Mouse (Mus musculus) urinary bladder, postnatal 36 days (tissue): Measurements from ENCODE around the gene Sirt4.

ENCODE experiments used
- DNase-seq, 2 experiments: peaks; one replicate each; pipeline ENCODE4 v3.0.0; 2022; ENCODE audit warnings: low spot score in 2 of 2, mixed read lengths in 1 of 2

The Sirt4 gene

DNA sequence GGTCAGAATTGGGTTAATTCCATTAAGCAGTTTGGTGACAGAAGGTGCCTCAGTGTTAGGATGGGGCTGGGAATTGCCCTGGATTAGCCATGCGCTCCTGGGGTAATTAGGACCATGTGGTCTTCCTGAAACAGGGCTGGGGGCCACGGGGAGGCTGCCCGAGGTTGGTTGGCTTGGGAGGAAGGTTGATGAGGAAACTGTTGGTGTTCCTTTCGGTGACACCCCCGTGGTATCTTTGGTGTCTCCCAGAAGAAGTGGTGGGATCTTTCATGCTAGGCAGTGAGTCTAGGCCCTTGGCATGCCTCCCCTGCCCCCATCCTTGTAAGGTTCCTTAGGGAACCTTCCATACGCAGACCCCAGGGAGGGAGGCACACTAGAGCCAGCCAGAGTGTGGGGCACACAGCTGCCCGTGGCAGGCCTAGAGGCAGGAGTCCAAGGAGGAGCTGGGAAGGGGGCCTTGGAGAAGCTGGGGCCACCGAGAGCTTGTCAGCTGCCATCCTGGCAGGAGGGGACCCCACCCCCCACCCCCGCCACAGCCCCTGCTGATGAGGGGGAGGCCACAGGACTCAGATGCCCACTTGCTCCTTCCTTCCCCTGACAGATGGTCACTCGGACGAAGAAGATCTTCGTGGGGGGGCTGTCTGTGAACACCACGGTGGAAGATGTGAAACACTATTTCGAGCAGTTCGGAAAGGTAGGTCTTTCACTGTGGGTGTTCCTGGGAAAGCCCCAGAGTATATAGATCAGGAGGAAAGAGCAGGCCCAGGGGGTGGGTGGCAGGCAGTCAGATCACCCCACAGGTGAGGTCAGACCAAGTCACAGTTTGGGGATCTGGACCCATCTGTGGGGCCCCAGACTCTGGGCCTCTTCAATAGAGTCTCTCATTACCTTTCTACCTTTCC is 49.4 kb downstream of the Sirt4 start:
- no peak for DNase-seq

DNA sequence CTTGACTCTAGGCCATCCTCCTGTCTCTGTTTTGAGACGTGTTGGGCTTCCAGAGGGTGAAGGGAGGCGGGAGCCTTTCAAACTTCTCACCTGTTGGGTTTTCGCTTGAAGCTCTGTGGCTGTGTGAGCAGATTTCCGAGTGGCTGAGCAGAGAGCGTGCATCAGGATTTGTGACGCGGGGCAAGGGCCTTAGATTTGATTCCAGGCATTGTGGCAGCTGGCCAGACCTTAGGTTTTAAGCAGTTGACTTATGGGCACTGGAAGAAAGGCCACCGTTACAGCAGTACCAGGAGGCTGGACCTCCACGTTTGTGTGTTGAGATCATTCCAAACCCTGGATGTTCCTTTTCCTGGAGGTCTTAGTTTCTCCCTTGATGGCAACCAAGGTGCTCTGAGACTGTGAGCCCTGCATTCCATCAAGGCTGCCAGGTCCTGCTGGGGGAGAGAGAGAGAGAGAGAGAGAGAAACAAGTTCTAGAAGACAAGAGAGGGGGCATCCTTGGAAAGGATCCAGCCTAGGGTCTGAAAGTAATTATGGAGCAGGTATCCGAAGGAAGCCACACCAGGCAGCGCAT is 50.2 kb downstream of the Sirt4 start:
- DNase-seq = no peak

DNA sequence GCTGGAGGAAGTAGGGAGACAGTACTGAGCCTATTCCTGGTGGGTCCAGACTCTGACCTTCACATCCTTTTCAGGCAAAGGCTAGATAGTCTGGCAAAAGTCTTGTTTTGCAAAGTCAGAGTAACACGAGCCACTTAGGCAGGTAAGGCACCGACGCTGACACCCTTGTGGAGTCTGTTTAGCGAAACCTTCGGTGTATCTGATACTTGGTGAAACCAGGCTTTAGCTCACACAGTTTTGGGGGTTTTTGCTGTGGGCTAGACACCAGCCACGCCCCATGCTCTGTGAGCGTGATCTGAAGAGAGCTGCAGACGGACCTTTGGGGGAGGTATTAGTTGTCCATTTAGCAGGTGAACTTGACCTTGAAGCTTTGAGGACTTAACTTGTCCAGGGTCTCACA is 51.3 kb downstream of the Sirt4 start:
- no peak for DNase-seq

DNA sequence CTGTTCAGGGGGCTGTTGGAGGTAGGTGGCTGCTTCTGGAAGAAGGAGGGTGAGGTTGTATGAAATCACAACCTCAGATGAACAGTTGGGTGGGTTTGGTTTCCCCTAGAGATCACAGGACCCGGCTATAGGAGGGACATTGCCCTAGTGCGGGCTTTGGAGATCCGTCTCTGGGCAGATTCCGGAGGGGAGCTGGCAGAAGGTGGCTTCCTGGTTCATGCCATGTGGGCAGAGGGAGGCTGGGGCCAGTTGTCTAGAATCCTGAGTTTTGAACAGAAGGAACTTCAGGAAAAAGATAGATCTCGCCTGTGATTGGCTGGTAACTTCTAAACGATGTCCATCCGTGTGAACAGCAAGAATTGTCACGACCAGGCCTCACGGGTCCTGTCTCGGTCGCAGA is 52.1 kb downstream of the Sirt4 start:
- DNase-seq = no peak

DNA sequence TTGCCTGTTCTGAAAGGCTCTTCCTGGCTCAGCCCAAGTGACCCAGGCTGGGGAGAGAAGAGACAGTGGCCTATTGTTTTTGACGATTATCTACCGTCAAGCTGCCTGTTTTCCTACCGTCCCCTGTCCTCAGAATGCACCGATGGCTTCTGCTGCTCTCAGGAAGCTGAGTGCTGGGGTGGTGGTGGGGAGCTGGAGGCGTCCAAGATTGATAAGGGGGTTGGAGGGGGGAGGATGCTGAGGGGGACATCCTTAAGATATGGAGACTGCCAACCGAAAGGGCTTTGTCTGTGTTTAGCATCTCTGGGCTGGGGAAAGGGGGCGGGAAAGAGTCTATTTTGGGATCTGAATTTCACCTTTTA is 52.6 kb downstream of the Sirt4 start:
- no peak for DNase-seq

DNA sequence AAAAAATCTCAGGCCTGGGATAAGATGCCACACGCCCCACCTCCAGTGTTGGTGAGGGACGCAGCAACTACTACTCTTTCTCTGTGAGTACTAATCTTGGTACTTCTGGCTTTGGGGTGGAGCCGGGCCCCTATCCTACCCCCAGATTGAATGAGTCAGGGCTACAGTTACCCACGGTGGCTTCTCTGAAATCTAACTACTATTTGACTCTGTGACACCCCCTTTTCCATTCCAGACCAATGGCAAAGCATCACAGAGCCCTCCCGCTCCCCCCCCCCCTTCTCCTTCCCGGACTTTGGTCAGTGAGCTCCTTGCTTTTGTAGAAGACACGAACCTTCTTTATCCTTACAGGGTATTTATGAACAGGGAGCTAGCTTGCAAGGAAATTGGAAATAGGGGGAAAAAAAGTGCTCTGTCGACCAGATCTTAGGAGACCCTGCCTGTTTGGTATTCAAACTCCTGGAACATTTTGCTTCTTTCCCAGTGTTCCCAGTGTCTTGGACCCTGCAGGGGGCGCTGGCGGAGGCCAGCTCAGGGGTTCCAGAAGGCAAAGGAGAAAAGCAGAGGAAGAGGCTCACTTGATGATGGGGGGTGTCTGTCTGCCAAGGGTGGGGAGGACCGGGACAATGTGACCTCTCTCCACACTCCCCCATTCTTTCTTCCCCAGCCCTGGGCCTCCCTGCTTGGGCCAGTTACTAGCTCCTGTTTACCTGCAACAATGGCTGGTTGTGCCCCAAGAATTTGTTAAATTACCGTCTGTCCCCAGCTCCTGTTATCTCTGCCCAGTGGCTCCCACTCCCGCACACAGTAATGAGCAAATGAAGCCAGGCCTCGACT is 53.2 kb downstream of the Sirt4 start:
- DNase-seq = no peak

DNA sequence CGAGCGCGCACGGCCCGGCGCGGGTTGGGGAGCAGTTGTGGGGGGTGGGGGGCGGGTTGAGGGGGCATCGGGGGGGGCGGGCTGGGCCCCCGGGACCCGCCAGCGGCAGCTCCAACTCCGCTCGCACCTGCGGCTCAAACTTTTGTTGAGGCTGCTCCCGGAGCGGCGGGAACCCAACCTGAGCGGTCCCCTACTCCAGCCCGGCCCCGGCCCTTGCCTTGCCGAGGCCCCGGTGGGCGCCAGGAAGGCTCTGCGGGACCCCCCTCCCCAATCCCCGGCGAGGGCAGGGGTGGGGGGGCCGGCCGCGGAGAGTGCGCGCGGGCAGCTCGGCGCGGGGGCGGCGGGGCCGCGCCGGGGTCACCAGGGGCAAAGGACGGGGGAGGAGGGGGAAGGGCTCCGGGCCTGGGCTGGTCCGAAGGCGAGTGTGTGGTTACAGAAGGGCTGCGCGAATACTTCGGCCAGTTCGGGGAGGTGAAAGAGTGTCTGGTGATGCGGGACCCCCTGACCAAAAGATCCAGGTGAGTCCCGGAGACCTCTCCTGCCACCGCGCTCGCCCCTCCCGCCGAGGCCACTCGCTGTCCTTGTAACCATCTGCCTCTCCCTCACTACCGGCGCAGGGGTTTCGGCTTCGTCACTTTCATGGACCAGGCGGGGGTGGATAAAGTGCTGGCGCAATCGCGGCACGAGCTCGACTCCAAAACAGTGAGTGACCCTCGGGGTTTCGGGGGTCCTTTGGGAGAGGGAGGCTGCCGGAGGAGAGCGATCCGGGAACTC is 54.2 kb downstream of the Sirt4 start:
- DNase-seq = no peak

DNA sequence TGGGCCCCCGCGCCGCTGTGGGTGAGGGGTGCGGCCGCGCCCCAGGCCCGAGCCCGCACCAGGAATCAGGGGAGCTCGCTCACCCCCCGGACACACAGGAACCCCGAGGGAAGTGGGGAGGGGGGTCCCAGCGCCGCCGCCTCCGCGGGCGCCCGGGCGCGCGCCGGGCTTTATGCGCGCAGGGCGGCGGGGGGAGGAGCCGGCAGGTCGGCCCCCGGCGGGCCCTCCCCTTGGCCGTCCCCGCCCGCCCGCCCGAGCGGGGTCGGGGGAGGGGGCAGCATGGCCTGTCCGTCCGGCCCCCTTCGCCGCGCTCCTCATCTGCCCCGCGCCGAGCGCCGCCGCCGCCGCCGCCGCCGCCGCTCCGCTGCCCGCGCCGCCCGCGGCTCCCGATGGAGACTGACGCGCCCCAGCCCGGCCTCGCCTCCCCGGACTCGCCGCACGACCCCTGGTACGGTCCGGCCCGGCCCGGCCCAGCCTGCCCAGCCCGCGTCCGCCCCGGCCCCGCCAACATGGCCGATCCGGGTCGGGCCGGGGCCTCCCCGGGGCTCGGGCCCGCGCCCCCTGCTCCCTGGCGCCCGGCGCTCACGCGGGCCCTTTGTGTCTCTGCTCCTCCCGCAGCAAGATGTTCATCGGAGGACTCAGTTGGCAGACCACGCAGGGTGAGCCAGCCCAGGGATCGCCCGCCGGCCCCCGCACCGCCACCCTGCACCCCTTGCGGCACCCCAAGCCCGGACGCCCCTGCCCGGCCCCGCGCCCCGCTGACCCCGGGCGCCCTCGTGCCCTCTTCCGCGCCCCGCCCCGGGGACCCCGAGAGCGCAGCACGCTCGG is 55.0 kb downstream of the Sirt4 start, which contains the start of gene Msi1:
Msi1 (plus strand) TSS at position 241 of the 828 bp plus-strand sequence.
- no peak for DNase-seq

DNA sequence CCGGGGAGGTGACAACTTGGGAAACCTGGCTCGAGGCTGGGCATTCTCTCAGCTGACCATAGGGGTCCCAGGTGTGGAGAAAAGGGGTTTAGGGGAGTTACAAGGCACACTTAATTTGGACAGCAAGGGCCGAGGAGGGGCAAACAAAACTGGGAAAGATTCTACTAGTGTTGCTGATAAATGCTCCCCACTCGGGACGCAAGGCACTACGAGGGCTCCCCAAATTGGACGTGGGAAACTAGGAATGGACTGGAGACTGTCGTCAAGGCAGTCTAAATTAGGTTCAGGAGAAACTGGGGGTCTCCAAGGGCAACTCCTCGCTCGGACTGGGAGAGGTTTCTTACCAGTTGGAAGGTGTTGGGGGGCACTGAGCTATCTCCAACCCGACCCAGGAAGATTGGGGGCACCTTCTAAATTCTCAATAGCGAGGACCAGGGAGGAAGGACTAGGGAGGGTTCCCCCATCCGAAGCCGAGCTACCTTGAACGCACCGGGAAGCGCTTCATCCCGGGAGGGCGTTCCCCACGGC is 55.6 kb downstream of the Sirt4 start:
- DNase-seq = no peak
